Mouse (Mus musculus) liver, postnatal 0 days (tissue): ENCODE measurements around the gene 1700061G19Rik.

Experiments used
- CTCF ChIP-seq: sonication (generic); IDR thresholded peaks from 2 replicates; pipeline ENCODE4 v1.5.1; 2016; ENCODE audit warnings: antibody characterized with exemption, low read depth
- EP300 ChIP-seq: IDR thresholded peaks from 2 replicates; pipeline ENCODE4 v1.6.1; 2016; ENCODE audit warnings: antibody characterized with exemption, low read depth, mild to moderate bottlenecking

DNA sequence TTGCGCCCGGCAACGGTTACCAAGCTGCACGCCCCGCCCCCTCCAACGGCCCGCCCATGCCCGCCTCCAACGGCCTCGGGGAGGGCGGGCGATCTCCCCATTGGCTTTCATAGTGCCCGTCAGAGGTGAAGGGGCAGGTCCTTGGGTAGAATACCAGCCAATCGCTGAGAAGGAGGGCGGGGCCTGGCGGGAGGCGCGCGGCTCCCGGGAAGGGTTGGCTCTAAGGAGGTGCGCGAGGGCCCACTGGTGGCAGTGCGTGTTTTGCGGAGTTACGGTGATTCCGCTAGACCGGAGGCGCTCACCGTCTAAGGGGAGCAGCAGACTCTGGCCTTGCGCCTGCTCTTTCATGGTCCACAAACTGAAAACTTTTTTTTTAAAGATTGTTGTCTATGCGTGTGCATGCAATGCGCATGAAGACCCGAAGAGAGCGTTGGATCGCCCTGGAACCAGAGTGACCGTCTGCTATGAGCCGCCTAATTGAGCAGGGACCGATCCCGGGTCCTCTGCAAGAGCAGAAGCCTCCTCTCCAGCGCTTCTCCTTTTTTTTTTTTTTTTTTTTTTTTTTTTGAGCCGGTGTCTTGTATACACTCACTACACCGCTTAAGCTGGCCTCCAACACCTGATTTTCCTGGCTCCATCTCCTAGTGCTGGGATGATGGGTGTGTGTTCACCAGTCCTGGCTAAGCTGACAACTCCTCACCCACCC lies 44.0 kb upstream of the 1700061G19Rik start:
- TF ChIP-seq CTCF (peak; percentile 86), EP300 (no peak)
